Mouse (Mus musculus) embryonic facial prominence, embryonic 10.5 days (tissue): ENCODE results near the gene Tmem140. TPM values are rescaled to one million over a fixed set of nuclear protein-coding genes. Genes with fewer than 3 reads are reported as not detected.
A peak's percentile ranks its signal among the peaks of the same experiment; 100 is the strongest.

Experiments used
- DNase-seq: peaks from one replicate; pipeline ENCODE4 v3.0.0-alpha.2; 2017; ENCODE audit warnings: low spot score
- H3K27ac ChIP-seq: fragments of 300-500 bp; sonication (generic); replicated peaks from 2 replicates; pipeline ENCODE4 v1.5.1; 2016; ENCODE audit warnings: mild to moderate bottlenecking
- H3K27me3 ChIP-seq: fragments of 300-500 bp; sonication (generic); replicated peaks from 2 replicates; pipeline ENCODE4 v1.6.1; 2016; ENCODE audit warnings: low read depth, mild to moderate bottlenecking; ENCODE audit not compliant: poor library complexity, severe bottlenecking
- H3K36me3 ChIP-seq: fragments of 300-500 bp; sonication (generic); replicated peaks from 2 replicates; pipeline ENCODE4 v1.6.1; 2016; ENCODE audit warnings: mild to moderate bottlenecking, moderate library complexity
- H3K4me1 ChIP-seq: fragments of 300-500 bp; sonication (generic); 2 replicates; pipeline ENCODE4 v1.6.1; 2016
- H3K4me3 ChIP-seq: fragments of 300-500 bp; sonication (generic); 2 replicates; pipeline ENCODE4 v1.5.1; 2016; ENCODE audit warnings: mild to moderate bottlenecking, moderate library complexity
- H3K9me3 ChIP-seq: fragments of 300-500 bp; sonication (generic); 2 replicates; pipeline ENCODE4 v1.6.1; 2016; ENCODE audit warnings: mild to moderate bottlenecking
- WGBS: fragments of 180-500 bp; shearing (Covaris S2); methylation state at CpG from one replicate; pipeline ENCODE4 v1.1.7; 2016; 5-methylcytosine and 5-hydroxymethylcytosine counted together
- polyA plus RNA-seq: library from polyadenylated mRNA; unstranded; fragments of >200 nt; fragmentation: Nextera tagmentation; extraction: Ambion mirVana; gene quantifications from 2 replicates; pipeline ENCODE4 v1.2.1, GENCODE M21; 2016

Gene Tmem140
- polyA plus RNA-seq = 1.8 and 1.9 TPM in 2 replicates

DNA sequence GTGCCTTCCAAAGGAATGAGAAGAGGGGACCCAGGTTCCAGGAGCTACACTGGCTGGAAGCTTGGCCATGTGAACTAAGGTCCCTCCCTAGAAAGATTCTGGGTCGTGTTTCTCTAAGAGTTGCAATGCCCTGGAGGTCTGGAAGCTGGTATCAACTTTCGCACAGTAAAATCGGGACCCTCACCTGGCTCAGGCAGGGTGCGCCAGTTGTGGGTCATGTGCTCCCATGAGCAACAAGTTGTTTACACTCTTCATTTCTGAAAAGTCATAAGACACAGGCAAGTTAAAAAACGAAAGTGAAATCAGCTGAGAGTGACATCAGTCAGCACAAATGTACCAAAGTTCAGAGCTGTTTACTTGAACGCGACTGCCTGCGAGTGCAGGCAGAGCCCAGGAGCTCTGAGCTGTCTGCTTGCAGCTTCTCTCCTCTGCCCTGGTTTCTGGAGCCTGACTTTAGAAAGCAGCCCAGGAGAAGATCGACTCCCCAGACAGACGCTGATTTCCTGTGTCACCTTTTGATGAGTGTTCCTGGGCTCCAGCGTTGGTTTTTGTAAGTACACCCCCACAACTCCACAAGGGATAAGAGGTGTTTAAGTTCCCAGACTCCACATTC is at the start of gene Tmem140:
TSS of gene Tmem140 (plus strand) at position 356 of the 613 bp plus-strand sequence.
- no peak for DNase-seq
- no peak within 1 kb of the TSS for H3K27ac ChIP-seq
- no peaks in the 10 kb centered on the region for H3K27me3 ChIP-seq
- 41% methylated on average over 11 of the region's 11 CpGs for WGBS
- no peak within 1 kb of the TSS for H3K4me3 ChIP-seq
- peaks cover 37% of the 10 kb centered on the region for H3K4me1 ChIP-seq
- H3K9me3 ChIP-seq = no peaks in the 10 kb centered on the region
- H3K36me3 ChIP-seq = no peaks in the 10 kb centered on the region

DNA sequence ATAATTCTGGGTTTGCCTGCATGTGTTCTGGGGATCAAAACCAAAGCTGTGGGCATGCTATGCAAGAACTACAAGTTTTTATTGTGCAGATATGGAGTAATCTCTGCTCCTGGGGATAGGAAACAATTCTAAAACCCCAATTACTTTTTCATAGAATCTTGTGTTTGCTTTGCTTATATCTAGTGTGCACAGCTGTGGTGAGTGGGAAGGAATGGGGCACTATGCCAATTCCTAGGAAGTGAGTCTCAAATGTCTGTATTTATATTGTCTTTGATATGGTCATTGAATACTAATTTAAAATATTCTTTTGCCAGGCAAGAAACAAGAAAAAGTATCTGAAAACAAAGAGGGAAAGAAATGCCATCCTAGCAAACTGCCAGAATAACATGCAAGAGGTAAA is 38.5 kb upstream of the Tmem140 start:
- no peak overlapping the region for H3K4me3 ChIP-seq
- no peaks in the 10 kb centered on the region for H3K36me3 ChIP-seq
- H3K9me3 ChIP-seq = peaks cover 3% of the 10 kb centered on the region; the same call in 1 of the 2 replicates
- no peaks in the 10 kb centered on the region for H3K27me3 ChIP-seq
- no peak for DNase-seq
- H3K4me1 ChIP-seq = no peaks in the 10 kb centered on the region
- no peak overlapping the region for H3K27ac ChIP-seq

DNA sequence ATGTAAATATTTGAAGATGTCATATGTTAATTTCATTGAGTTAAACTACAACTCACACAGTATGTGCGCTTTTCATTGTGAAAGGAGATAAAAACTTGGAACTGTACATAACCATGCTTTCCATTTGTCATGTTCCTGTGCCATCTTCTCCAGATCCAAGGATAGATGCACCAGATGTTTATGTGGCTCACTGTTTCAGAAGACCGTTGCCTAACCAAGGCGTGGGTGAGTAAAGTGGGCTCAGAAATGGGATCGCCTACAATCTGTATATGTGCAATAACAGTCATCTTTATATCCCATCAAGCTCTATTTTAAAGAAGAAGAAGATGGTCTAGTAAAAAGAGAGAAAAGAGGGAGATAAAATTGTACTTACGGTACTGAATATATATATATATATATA is 30.6 kb upstream of the Tmem140 start:
- no peaks in the 10 kb centered on the region for H3K4me1 ChIP-seq
- no peak overlapping the region for H3K27ac ChIP-seq
- no peak for DNase-seq
- no peak overlapping the region for H3K4me3 ChIP-seq
- H3K9me3 ChIP-seq = no peaks in the 10 kb centered on the region
- no peaks in the 10 kb centered on the region for H3K36me3 ChIP-seq
- H3K27me3 ChIP-seq = no peaks in the 10 kb centered on the region
- WGBS = 94% methylated on average over 5 of the region's 5 CpGs

- DNase-seq = no peak
- Histone ChIP-seq H3K27me3 (no peaks in the 10 kb centered on the region), H3K9me3 (no peaks in the 10 kb centered on the region), H3K4me3 (no peak overlapping the region), H3K4me1 (peaks cover 28% of the 10 kb centered on the region), H3K27ac (no peak overlapping the region), H3K36me3 (no peaks in the 10 kb centered on the region)
- 91% methylated on average over 11 of the region's 11 CpGs for WGBS
These were observed 1.3 kb upstream of the Tmem140 start for GRCm38 (mm10) chr6:34861546-34862053.

DNA sequence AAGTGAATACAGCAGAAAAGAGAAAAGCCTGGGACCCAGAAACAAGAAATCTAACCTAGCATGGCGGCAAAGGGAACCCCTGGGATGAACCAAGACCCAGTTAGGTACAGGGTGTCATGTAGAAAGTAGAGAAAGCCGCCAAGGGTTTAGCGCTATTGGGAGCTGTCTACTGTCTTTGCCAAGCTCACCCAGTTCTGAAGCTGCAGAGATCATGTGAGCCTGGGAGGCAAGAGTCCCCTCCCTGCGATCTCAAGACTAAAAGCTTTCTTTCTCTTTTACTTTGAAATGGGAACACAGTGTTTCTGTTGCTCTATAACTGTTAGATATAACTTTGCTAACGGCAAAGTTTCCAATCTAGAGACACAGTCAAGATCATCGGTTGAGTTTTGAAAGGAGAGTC is 565 bp upstream of the Tmem140 start:
- peaks cover 36% of the 10 kb centered on the region for H3K4me1 ChIP-seq
- 91% methylated on average over 6 of the region's 6 CpGs for WGBS

DNA sequence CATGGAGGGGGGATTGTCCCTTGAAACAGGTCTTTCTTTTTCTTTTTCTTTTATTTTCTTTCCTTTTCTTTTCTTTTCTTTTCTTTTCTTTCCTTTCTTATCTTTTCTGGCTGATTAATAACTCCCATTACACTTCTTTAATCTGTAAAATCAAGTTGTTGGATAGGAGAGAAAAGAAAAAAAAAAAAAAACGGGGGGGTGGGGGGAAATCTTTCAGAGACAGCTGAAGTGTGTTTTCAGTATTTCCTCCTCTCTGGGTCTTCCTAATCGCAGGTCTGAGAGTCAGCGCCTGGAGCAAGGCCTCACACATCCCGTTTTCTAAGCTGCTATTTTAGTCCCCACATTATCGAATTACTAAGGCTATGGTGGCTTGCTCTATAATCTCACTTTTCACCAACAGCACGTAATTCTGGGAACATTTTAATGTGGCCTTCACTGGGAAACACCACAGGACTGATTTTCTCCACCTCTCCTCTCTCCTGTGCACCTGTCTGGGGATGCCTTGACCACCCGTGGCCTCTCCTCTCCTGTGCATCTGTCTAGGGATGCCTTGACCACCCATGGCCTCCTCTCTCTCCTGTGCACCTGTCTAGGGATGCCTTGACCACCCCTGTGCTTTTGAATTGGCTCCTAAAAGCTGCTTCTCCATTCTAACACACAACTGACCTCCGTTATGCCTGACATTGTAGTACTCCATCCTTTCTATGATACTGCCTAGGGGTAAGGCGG is 1.0 kb downstream of the Tmem140 start:
- no peak for DNase-seq
- H3K27ac ChIP-seq = no peak overlapping the region
- no peaks in the 10 kb centered on the region for H3K36me3 ChIP-seq
- H3K27me3 ChIP-seq = no peaks in the 10 kb centered on the region
- peaks cover 37% of the 10 kb centered on the region for H3K4me1 ChIP-seq
- 57% methylated on average over 9 of the region's 9 CpGs for whole genome bisulfite sequencing
- no peak overlapping the region for H3K4me3 ChIP-seq
- H3K9me3 ChIP-seq = no peaks in the 10 kb centered on the region

More for the DNA sequence above, 565 bp upstream of the Tmem140 start:
- no peaks in the 10 kb centered on the region for H3K9me3 ChIP-seq
- H3K27me3 ChIP-seq = no peaks in the 10 kb centered on the region
- no peak for DNase-seq
- H3K36me3 ChIP-seq = no peaks in the 10 kb centered on the region
- no peak overlapping the region for H3K27ac ChIP-seq
- H3K4me3 ChIP-seq = no peak overlapping the region

DNA sequence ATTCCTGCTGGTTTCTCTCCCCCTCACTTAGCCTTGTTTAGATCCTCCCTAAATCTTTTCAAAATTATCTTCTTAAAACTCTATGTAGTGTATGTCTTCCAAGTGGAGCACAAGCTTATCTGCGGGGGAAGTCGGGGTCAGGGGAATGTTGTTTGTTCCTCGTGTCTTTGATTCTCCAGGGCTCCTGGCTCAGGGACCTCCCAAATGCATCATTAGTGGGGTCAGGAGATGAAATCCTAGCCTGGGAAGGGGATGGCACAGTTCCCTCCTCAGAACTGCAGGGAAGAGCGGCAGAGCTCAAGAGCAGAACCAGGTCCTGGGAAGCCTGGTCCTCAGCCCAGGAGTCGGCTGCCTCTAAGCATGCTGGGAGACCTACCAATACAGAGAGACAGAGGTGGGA is 2.3 kb downstream of the Tmem140 start:
- H3K36me3 ChIP-seq = no peaks in the 10 kb centered on the region
- no peaks in the 10 kb centered on the region for H3K9me3 ChIP-seq
- H3K27me3 ChIP-seq = no peaks in the 10 kb centered on the region
- no peak for DNase-seq
- 0 out of 2 replicates have a peak overlapping the region, but pooled peaks have one; percentile 44 for H3K27ac ChIP-seq
- no peak overlapping the region for H3K4me3 ChIP-seq
- H3K4me1 ChIP-seq = peaks cover 43% of the 10 kb centered on the region
- 58% methylated on average over 5 of the region's 5 CpGs for WGBS

DNA sequence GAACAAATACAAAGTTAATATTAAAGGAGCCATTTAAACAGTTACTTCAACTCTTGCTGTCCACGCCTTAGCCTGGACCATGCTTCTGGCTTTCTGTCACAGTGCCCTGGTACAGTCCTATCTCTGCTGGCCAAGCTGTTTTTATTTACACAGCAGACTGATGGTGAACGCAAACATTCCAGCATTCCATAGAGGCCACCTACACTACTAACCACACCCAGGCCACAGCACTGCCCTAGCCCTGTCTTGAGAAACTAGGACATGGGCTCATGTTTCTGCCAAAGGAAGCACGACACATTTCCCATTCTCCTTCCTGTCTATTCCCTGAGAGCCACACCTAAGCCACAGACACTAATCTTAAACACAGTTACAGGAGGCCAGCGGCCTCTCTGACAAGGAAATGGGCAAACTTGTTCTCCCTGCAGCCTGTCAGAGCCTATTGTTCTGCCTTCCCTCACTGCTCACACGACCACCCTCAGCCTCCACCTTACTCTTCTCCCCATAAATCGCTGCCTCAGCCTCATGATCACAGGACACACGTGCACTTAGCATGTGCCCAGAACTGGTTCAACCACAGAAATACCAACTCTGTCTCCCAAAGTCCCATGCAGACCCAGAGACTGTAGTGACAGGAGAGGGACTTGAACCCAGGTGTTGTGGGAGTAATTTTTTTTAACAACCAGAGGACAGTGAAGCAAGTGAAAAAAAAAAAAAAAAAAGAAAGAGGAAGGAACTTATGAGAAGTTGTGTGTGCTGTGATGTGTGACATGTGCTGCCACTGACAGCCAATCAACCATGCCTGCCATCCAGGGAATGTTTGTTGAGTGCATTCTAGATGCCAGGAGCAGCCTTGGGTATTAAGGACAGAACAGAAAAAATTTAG is 3.0 kb downstream of the Tmem140 start:
- DNase-seq = no peak
- 59% methylated on average over 7 of the region's 7 CpGs for WGBS
- peaks cover 45% of the 10 kb centered on the region for H3K4me1 ChIP-seq
- H3K36me3 ChIP-seq = no peaks in the 10 kb centered on the region
- no peaks in the 10 kb centered on the region for H3K27me3 ChIP-seq
- no peak overlapping the region for H3K4me3 ChIP-seq
- 0 out of 2 replicates have a peak overlapping the region, but pooled peaks have one; percentile 8 for H3K27ac ChIP-seq
- H3K9me3 ChIP-seq = no peaks in the 10 kb centered on the region

GRCm38 (mm10) chr6:34866786-34867185 is 3.8 kb downstream of the Tmem140 start:
- H3K27ac ChIP-seq = peak overlapping the region; percentile 57

GRCm38 (mm10) chr6:34867301-34867994 is 4.5 kb downstream of the Tmem140 start:
- DNase-seq = no peak
- H3K27me3 ChIP-seq = no peaks in the 10 kb centered on the region
- peaks cover 46% of the 10 kb centered on the region for H3K4me1 ChIP-seq
- H3K36me3 ChIP-seq = no peaks in the 10 kb centered on the region
- no peaks in the 10 kb centered on the region for H3K9me3 ChIP-seq
- WGBS = 78% methylated on average over 16 of the region's 16 CpGs
- H3K27ac ChIP-seq = peak overlapping the region; percentile 57
- H3K4me3 ChIP-seq = no peak overlapping the region

More at GRCm38 (mm10) chr6:34866786-34867185, 3.8 kb downstream of the Tmem140 start:
- Histone ChIP-seq H3K36me3 (no peaks in the 10 kb centered on the region), H3K27me3 (no peaks in the 10 kb centered on the region), H3K9me3 (no peaks in the 10 kb centered on the region), H3K4me3 (no peak overlapping the region), H3K4me1 (peaks cover 48% of the 10 kb centered on the region)
- WGBS = 44% methylated on average over 8 of the region's 8 CpGs
- no peak for DNase-seq

DNA sequence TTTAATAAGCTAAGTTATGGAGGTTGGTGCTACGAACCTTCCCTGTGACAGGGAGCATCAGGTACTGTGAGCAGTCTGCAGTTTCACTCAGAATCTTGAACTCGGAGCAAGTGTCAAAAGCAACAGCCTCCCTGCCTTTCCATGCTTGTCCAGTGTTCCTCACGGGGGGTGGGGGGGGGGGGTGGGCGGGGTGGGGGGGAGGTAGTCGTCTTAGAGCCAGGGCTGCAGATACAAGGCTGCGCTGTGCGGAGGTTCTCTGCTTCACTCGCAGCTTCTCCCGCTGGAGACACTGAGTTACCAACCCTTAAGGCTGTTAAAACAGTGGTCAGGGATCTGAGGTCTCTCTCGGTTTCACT is 5.0 kb downstream of the Tmem140 start:
- DNase-seq = no peak
- WGBS = 77% methylated on average over 10 of the region's 10 CpGs
- Histone ChIP-seq H3K27ac (no peak overlapping the region), H3K36me3 (peaks cover 5% of the 10 kb centered on the region), H3K4me3 (no peak overlapping the region), H3K9me3 (no peaks in the 10 kb centered on the region), H3K4me1 (peaks cover 41% of the 10 kb centered on the region), H3K27me3 (no peaks in the 10 kb centered on the region)
